Mouse (Mus musculus): Measurements from ENCODE around the gene Gadl1.

GRCm38 (mm10) chr9:115942486-115942885 lies 33.2 kb downstream of the Gadl1 start:
- TF ChIP-seq POLR2A (IDR thresholded peaks at IDR 0.05; ENCODE audit: insufficient read depth, low read length) (no peak), CTCF (IDR thresholded peaks at IDR 0.05; ENCODE audit: low read depth, low read length) (no peak), EP300 (IDR thresholded peaks at IDR 0.05; ENCODE audit: insufficient read depth, low read depth, low read length) (no peak)
